Mouse (Mus musculus): ENCODE measurements around the gene Prrc2c.
"Not testable (repeated sequence)": the region's sequence is repeated elsewhere in the genome, so short reads cannot be mapped to it uniquely, and the experiment has no call there.

Prrc2c gene

GRCm38 (mm10) chr1:162740401-162740835, at the start of gene Prrc2c:
Gene Prrc2c (minus strand): TSS chr1:162740556.
- peak; percentile 98 to 99 for DNase-seq (ENCODE audit: low spot score in 2 of 2)

GRCm38 (mm10) chr1:162785222-162785621, 44.9 kb upstream of the Prrc2c start:
- no peak for DNase-seq (ENCODE audit: low spot score in 2 of 2)

- no peak for DNase-seq (ENCODE audit: low spot score in 2 of 2)
These were observed 43.4 kb upstream of the Prrc2c start for GRCm38 (mm10) chr1:162783669-162784248.

GRCm38 (mm10) chr1:162781035-162781434, 40.7 kb upstream of the Prrc2c start:
- not testable (repeated sequence) for DNase-seq (ENCODE audit: low spot score in 2 of 2)

- no peak for DNase-seq (ENCODE audit: low spot score in 2 of 2)
These were observed 37.7 kb upstream of the Prrc2c start for GRCm38 (mm10) chr1:162777943-162778538.

- no peak for DNase-seq (ENCODE audit: low spot score in 2 of 2)
These were observed 33.3 kb upstream of the Prrc2c start for GRCm38 (mm10) chr1:162773661-162774060.

GRCm38 (mm10) chr1:162771617-162772360, 31.4 kb upstream of the Prrc2c start:
- DNase-seq (ENCODE audit: low spot score in 2 of 2) = no peak

- DNase-seq (ENCODE audit: low spot score in 2 of 2) = no peak
These were observed 11.7 kb upstream of the Prrc2c start for GRCm38 (mm10) chr1:162752009-162752408.

- no peak for DNase-seq (ENCODE audit: low spot score in 2 of 2)
These were observed 9.3 kb upstream of the Prrc2c start for GRCm38 (mm10) chr1:162749607-162750006.

GRCm38 (mm10) chr1:162748761-162749160, 8.4 kb upstream of the Prrc2c start:
- DNase-seq (ENCODE audit: low spot score in 2 of 2) = no peak

GRCm38 (mm10) chr1:162739831-162740394, 443 bp downstream of the Prrc2c start:
- DNase-seq (ENCODE audit: low spot score in 2 of 2) = peak in 1 of 2 experiments; percentile 21

- no peak for DNase-seq (ENCODE audit: low spot score in 2 of 2)
These were observed 950 bp downstream of the Prrc2c start for GRCm38 (mm10) chr1:162739406-162739805.

GRCm38 (mm10) chr1:162738472-162738871, 1.9 kb downstream of the Prrc2c start:
- no peak for DNase-seq (ENCODE audit: low spot score in 2 of 2)

GRCm38 (mm10) chr1:162735084-162735483, 5.3 kb downstream of the Prrc2c start:
- DNase-seq (ENCODE audit: low spot score in 2 of 2) = no peak

- DNase-seq (ENCODE audit: low spot score in 2 of 2) = no peak
These were observed 6.1 kb downstream of the Prrc2c start for GRCm38 (mm10) chr1:162734283-162734682.

GRCm38 (mm10) chr1:162732041-162732440, 8.3 kb downstream of the Prrc2c start:
- no peak for DNase-seq (ENCODE audit: low spot score in 2 of 2)

- no peak for DNase-seq (ENCODE audit: low spot score in 2 of 2)
These were observed 10.9 kb downstream of the Prrc2c start for GRCm38 (mm10) chr1:162729436-162729835.

- DNase-seq (ENCODE audit: low spot score in 2 of 2) = no peak
These were observed 12.4 kb downstream of the Prrc2c start for GRCm38 (mm10) chr1:162727981-162728380.

- no peak for DNase-seq (ENCODE audit: low spot score in 2 of 2)
These were observed 16.7 kb downstream of the Prrc2c start for GRCm38 (mm10) chr1:162723610-162724009.

GRCm38 (mm10) chr1:162720645-162721044, 19.7 kb downstream of the Prrc2c start:
- no peak for DNase-seq (ENCODE audit: low spot score in 2 of 2)

GRCm38 (mm10) chr1:162700389-162701066, 39.8 kb downstream of the Prrc2c start:
- DNase-seq (ENCODE audit: low spot score in 2 of 2) = no peak

- DNase-seq (ENCODE audit: low spot score in 2 of 2) = no peak
These were observed 42.5 kb downstream of the Prrc2c start for GRCm38 (mm10) chr1:162697866-162698265.
